Mouse (Mus musculus) embryo, embryonic 10 days (tissue): ENCODE data around the gene Sucla2.
A peak's percentile ranks its signal among the peaks of the same experiment; 100 is the strongest.

Experiments
- DNase-seq: peaks from one replicate; pipeline ENCODE4 v3.0.0-alpha.2; 2015; ENCODE audit warnings: low spot score

The Sucla2 gene

DNA sequence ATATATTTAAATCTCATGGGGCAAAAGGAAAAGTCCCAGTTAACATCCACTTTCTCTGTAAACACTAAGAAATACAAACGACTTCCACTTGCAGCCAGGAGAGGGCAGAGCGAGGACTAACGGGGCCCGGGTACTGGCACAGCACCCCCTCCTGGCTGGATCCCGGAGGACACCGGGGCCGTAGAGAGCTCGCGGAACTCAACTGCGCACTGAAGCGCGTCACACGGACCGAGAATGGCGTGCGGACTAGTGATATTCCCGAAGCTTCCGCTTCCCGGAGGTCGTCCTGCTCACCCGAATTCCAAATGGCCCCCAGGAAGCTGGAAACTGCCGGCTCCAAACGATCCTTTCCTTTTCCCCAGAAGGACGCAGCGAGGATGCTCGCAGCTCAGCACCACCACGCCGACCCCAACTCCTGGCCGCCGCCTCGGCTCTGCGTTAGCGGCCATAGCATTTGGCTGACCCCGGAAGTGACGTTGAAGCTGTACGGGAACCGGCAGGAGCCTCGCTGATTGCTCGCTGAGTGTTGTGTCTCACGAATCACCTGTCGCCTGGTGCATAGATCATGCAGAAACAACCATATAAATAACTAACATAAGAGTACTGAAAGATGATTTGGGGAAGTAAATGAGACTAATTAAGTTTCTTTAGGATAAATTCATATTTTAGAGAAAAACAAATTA is at the start of gene Sucla2:
Gene Sucla2 (plus strand): TSS at position 554 of the 683 bp plus-strand sequence.
- peak; percentile 96 for DNase-seq

- DNase-seq, result no peak
Observed at GRCm38 (mm10) chr14:73475506-73475905, 49.6 kb upstream of the Sucla2 start.

DNA sequence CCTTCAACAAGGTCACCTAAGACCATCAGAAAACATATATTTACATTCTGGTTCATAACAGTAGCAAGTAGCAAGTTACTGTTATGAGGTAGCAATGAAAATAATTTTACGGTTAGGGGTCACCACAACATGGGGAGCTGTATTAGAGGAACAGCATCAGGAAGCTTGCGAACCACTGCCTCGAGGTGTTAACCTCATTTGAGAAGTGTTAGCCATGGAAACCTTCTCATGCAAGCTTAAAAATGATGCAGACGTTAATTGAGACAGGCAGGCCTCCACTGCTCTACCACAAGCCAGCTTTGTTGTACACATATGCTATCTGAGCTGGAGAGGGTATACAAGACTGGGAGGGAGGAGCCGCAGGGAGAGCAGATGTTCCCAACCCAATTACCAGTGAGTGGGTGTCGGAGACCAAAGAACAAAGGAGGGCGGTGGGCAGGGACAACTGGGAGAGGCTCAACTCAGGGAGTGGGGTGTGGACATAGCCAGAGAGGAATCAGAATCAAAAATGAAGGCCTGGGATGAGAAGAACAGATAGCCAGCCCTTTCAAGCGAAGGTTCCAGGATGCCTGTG is 48.7 kb upstream of the Sucla2 start:
- DNase-seq, result no peak

GRCm38 (mm10) chr14:73477077-73477476 is 48.0 kb upstream of the Sucla2 start:
- no peak for DNase-seq

GRCm38 (mm10) chr14:73478321-73478720 is 46.8 kb upstream of the Sucla2 start:
- DNase-seq, result no peak

- no peak for DNase-seq
Observed at GRCm38 (mm10) chr14:73479771-73480170, 45.3 kb upstream of the Sucla2 start.

DNA sequence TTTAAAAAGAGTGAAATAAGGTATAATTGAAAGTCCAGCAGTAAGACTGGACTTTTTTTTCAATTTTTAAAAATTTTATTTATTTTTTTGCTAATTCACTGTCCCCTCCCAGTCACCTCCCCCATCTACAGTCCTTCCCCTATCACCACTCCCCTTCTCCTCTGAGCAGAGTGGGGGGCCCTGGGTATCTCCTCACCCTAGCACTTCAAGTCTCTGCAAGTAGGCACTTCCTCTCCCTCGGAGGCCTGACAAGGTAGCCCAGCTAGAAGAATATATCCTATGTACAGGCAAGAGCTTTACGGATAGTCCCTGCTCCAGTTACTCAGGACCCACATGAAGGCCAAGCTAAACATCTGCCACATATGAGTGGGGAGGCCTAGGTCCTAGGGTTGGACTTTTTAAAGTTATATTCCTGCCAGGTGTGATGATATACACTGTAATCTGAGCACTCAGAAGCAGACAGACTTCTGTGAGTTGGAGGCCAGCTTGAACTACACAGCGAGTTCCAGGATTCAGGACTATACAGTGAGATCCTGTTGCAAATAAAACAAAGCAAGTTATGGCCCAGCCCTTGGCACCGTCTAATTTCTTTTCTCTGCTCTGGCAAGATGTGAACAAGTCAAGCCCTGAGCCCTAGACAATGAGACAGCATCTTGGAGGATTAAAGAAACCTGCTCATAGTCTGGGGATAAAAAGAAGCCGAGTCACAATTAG is 41.4 kb upstream of the Sucla2 start:
- no peak for DNase-seq

GRCm38 (mm10) chr14:73484366-73485110 is 40.6 kb upstream of the Sucla2 start:
- DNase-seq, result no peak

DNA sequence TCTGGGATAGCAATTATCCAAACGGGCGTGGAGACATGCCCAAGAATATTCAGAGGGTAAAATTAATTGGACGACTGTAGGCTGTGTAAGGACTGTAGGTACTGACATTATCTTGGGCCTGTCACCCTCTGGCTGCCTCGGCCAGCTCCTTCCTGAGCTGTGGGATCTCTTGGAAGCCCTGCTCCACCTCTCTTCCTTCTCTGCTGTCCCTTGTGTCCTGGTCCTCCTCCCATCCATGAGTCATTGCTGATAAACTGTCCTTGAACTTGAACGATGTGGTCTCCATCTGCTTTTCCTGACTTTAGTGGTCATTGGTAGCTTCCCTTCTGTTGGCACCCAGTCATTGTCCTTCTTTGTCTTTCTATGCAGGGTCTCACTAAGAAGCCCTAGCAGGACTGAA is 38.5 kb upstream of the Sucla2 start:
- no peak for DNase-seq

GRCm38 (mm10) chr14:73493356-73493755 is 31.8 kb upstream of the Sucla2 start:
- no peak for DNase-seq

DNA sequence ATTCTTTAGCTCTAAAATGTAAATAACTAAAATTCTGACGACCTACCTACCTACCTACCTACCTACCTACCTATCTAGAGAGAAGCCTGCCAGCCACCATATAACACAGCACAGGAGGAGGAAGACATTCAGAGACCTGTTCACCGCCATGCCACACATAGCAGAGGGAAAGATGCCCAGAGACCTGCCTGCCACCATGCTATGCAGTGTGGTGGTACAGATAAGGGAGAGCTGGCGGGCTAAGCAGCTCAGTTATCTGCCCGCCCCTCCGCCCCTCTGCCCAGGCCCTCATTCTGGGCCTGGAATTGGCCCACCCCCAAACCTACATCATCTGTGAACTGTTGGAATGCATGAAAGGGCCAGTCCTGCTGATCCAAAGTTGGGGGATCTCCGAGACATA is 31.0 kb upstream of the Sucla2 start:
- no peak for DNase-seq

DNA sequence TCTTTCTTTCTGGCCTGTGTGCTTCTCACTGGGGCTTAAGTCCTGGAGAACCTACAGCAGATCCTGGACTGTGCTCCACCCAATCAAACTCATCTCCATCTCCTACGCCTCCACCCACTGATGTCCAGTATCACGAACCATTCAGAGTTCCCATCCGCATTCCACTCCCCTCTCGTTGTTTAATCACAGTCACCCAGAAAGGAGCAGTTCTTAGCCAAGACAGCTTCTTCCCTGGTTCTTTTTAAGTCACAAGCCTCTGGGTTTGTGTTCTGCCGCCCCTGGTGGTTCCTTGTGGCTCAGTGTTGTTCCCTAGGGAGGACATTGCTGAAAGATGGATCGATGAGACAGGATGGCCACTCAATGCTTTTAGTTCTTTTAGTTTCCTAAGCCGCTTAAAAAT is 29.4 kb upstream of the Sucla2 start:
- DNase-seq, result no peak

DNA sequence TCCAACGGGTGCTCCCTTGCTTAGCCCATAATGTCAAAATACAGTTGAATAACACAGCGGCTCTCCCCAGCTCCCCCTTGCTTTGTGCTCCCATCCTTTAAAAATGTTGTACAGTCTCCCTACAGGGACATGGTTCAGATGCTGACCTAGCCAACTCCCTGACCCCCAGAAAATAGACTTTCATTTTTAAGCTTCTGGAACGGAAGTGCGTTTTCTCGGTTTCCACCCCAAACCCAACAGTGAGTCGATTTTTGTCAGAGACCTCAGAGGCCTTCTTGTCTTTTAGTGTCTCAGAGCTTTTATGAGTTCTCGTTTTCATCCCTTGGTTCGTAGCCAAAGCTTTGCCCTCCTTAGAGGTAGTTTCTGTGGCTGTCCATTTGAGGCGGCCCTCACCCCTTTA is 23.8 kb upstream of the Sucla2 start:
- no peak for DNase-seq

GRCm38 (mm10) chr14:73501721-73502120 is 23.4 kb upstream of the Sucla2 start:
- no peak for DNase-seq

- DNase-seq, result no peak
Observed at GRCm38 (mm10) chr14:73502591-73503184, 22.4 kb upstream of the Sucla2 start.

- no peak for DNase-seq
Observed at GRCm38 (mm10) chr14:73503237-73503933, 21.7 kb upstream of the Sucla2 start.

DNA sequence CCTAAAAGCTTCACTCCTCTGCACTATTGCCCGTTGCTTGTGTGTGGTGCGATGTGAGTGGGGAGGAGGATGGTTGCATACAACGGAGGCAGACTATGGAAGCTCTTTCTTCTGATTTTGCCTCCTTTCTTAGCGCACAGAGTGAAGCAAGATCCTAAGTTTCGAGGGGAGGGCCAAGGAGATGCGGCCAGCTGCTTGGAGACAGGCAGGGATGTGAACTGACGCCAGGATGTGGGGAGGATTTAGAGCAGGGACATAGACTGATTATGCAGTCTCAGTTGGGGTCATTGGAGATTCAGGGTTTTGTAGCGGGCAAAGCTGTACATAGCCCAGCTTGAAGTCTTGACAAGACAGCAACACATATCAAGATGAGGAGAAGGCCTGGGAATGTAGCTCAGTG is 18.8 kb upstream of the Sucla2 start:
- no peak for DNase-seq

DNA sequence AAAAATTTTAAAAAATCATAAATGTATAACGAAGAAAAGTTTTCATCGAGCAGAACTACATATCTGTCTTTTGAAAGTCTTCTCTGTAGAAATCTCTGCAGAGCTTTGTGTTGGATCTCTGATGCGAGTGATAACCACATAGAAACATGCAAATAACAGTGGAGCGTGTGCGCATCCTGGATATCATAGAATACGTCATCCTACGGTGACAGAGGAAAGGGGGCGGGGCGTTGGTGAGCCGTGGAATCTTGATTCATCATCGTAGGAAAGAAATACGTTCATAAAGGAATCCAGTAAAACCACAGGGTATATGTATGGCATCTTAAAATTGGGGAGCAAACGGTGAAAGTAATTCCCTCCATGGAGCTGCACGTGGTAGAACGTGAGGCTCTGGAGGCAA is 17.9 kb upstream of the Sucla2 start:
- no peak for DNase-seq

DNA sequence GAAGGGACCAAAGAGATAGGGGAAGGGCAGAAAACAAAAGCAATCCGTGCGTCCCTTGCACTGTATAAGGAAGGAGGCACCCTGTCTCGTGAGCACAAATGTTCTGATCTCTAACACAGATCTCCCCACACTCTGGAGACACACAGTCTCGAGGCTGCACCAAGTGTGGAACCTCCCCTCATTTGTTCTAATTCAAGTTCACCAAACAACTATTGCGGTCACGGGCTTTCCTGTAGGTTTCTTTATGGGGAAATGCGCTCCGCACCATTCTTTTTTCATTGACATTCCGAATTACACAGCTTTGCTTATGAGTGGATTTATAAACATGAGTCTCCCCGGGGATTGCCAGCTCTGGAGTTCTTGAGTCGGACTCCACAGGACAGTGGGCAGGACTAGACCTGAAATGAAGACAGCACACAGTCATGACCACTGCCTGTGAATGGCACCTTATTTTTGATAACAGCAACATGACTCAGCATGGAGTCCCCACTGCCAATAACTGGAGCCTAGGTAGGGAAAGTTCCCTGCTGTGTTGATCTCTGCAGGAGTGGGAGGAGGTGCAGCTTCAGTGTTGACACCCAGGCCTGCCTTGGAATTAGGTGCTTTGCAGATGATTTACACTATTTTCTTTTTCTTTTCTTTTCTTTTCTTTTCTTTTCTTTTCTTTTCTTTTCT is 17.3 kb upstream of the Sucla2 start:
- no peak for DNase-seq

DNA sequence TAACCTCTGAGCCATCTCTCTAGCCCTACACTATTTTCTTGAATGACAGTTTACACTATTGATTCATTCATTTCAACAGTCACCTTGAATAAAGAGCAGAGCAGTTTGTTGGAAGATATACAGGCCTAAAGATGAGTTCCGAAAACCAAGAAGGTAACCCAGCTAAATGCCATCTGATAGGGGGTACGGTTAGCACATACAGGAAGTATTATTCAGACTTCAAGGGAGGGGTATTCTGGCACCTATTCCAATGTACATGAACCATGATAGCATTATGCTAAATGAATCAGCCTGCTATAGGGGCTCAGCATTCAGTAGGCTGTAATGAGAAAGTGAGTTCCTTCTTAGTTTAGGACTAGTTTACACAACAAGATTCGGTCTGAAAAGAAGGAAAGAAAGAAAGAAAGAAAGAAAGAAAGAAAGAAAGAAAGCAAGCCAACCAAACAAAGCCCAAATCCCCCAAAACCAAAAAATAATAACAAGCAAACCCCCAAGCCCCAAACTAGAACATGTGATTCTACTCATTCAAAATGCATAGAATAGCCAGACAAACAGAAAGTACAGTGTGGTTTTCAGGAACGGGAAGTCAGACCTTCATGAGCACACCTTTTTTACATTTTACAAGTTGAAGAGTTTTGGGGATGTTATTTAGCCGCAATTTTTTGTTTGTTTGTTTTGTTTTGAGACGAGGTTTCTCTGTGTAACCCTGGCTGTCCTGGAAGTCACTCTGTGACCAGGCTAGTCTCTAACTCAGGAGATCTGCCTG is 16.3 kb upstream of the Sucla2 start:
- DNase-seq, result no peak
